ENCODE assay signal across 10 mouse cellular contexts in genomic region chr6:126551862-126552395, GRCm38 (mm10). TPM values are rescaled to one million over a fixed set of nuclear protein-coding genes. Genes with fewer than 3 reads are reported as not detected.
DNase-seq lines count a peak whose midpoint lies in the region; ATAC-seq and TF ChIP-seq lines count a peak whose summit lies in the region.
"Had no signal": no experiment of that assay in that cellular context is flagged by ENCODE, and none has a peak within 500 bp of the region (broad histone marks: within the 10 kb centered on the region; RNA-seq: fewer than 3 reads in every experiment).

No protein-coding gene starts in this region.

- TF ChIP-seq CTCF in ES-Bruce4 (IDR thresholded peaks at IDR 0.05; ENCODE audit: low read depth, low read length), result peak; percentile 92
- peak; percentile 98 for TF ChIP-seq CTCF in cerebellum, adult 2 months (IDR thresholded peaks at IDR 0.05; ENCODE audit: borderline replicate concordance, insufficient read depth, low read depth, low read length)

- no peak overlapping the region for H3K9ac ChIP-seq in ES-Bruce4 (ENCODE audit: low read depth, poor library complexity, severe bottlenecking)
- H3K9ac ChIP-seq in midbrain, embryonic 16.5 days (ENCODE audit: low read depth, low read length), result no peak overlapping the region
- H3K9ac ChIP-seq: embryonic facial prominence, embryonic 13.5 days had no signal

- peak; percentile 79 for ATAC-seq in midbrain, embryonic 16.5 days

- H3K27ac ChIP-seq in heart, embryonic 10.5 days, result no peak overlapping the region
- no peak overlapping the region for H3K27ac ChIP-seq in ES-Bruce4 (ENCODE audit: insufficient read depth, low read length)
- H3K27ac ChIP-seq in cerebellum, adult 2 months (ENCODE audit: insufficient read depth, low read length), result no peak overlapping the region
- H3K27ac ChIP-seq in limb, embryonic 10.5 days, result no peak overlapping the region
- H3K27ac ChIP-seq in midbrain, embryonic 16.5 days (ENCODE audit: low read length), result no peak overlapping the region
- H3K27ac ChIP-seq: embryonic facial prominence, embryonic 13.5 days; macrophage had no signal

- no peak overlapping the region for H3K4me3 ChIP-seq in heart, embryonic 10.5 days
- H3K4me3 ChIP-seq in ES-Bruce4 (ENCODE audit: low read depth, low read length), result no peak overlapping the region
- no peak overlapping the region for H3K4me3 ChIP-seq in cerebellum, adult 2 months (replicated peaks; ENCODE audit: insufficient read depth, low read depth, low read length)
- no peak overlapping the region for H3K4me3 ChIP-seq in limb, embryonic 10.5 days
- no peak overlapping the region for H3K4me3 ChIP-seq in midbrain, embryonic 16.5 days (ENCODE audit: low read depth, low read length)
- H3K4me3 ChIP-seq: embryonic facial prominence, embryonic 13.5 days had no signal

- intact Hi-C loops in heart, postnatal 36 days (cut with DNase I), result loop anchor here (2.0 to 10.0 kb wide), 3 partner anchors 17 to 927 kb away; partner anchors contain the start of gene Kcna5

- H3K4me1 ChIP-seq in heart, embryonic 10.5 days, result peaks cover 8% of the 10 kb centered on the region; the same call in 1 of the 2 replicates
- no peaks in the 10 kb centered on the region for H3K4me1 ChIP-seq in ES-Bruce4 (ENCODE audit: control insufficient read depth, insufficient read depth, low read length)
- H3K4me1 ChIP-seq in cerebellum, adult 2 months (ENCODE audit: control insufficient read depth, insufficient read depth, low read length), result peaks cover 24% of the 10 kb centered on the region
- peaks cover 3% of the 10 kb centered on the region; the same call in 1 of the 2 replicates for H3K4me1 ChIP-seq in limb, embryonic 10.5 days
- H3K4me1 ChIP-seq in midbrain, embryonic 16.5 days (ENCODE audit: control insufficient read depth, insufficient read depth, low read length), result no peaks in the 10 kb centered on the region

- no peak overlapping the region for H3K4me2 ChIP-seq in midbrain, embryonic 16.5 days (ENCODE audit: low read length)
- H3K4me2 ChIP-seq: embryonic facial prominence, embryonic 13.5 days had no signal

- no peak for TF ChIP-seq POLR2A in ES-Bruce4 (IDR thresholded peaks at IDR 0.05; ENCODE audit: insufficient read depth, low read length)
- no peak for TF ChIP-seq POLR2A in cerebellum, adult 2 months (IDR thresholded peaks at IDR 0.05; ENCODE audit: borderline replicate concordance, insufficient read depth, low read length)

- H3K27me3 ChIP-seq in heart, embryonic 10.5 days (ENCODE audit: insufficient read depth, poor library complexity, severe bottlenecking), result peaks cover 27% of the 10 kb centered on the region
- peaks cover 1% of the 10 kb centered on the region; the same call in 1 of the 2 replicates for H3K27me3 ChIP-seq in ES-Bruce4 (ENCODE audit: control insufficient read depth, insufficient read depth, low read length, poor library complexity, severe bottlenecking)
- H3K27me3 ChIP-seq in cerebellum, adult 2 months (ENCODE audit: control insufficient read depth, insufficient read depth, low read length), result no peaks in the 10 kb centered on the region
- peaks cover 38% of the 10 kb centered on the region for H3K27me3 ChIP-seq in limb, embryonic 10.5 days (ENCODE audit: low read depth, poor library complexity, severe bottlenecking)
- 0 out of 2 replicates have a peak, but pooled peaks cover 7% of the 10 kb centered on the region for H3K27me3 ChIP-seq in midbrain, embryonic 16.5 days (ENCODE audit: control insufficient read depth, insufficient read depth, low read depth, low read length)

- peak; percentile 41 to 47 for DNase-seq in heart, postnatal 36 days
- DNase-seq in heart, embryonic 10.5 days (ENCODE audit: low spot score), result no peak
- DNase-seq in cerebellum, adult 2 months, result peak; percentile 49 to 54
- peak; percentile 72 for DNase-seq in forelimb bud, embryonic 11.5 days (ENCODE audit: low read depth, low spot score)
- DNase-seq in limb, embryonic 10.5 days (ENCODE audit: low spot score), result peak; percentile 65
- DNase-seq in frontal cortex, postnatal 36 days (ENCODE audit: low spot score in 2 of 2), result no peak

- H3K36me3 ChIP-seq in heart, embryonic 10.5 days, result no peaks in the 10 kb centered on the region
- H3K36me3 ChIP-seq in ES-Bruce4 (ENCODE audit: control insufficient read depth, insufficient read depth, low read length, poor library complexity, severe bottlenecking), result no peaks in the 10 kb centered on the region
- no peaks in the 10 kb centered on the region for H3K36me3 ChIP-seq in limb, embryonic 10.5 days
- no peaks in the 10 kb centered on the region for H3K36me3 ChIP-seq in midbrain, embryonic 16.5 days (ENCODE audit: control insufficient read depth, insufficient read depth, low read length)
- H3K36me3 ChIP-seq: embryonic facial prominence, embryonic 13.5 days had no signal

- H3K9me3 ChIP-seq in heart, embryonic 10.5 days, result no peaks in the 10 kb centered on the region
- H3K9me3 ChIP-seq in ES-Bruce4 (replicated peaks; ENCODE audit: control insufficient read depth, insufficient read depth, low read length, poor library complexity, severe bottlenecking), result no peaks in the 10 kb centered on the region
- H3K9me3 ChIP-seq in limb, embryonic 10.5 days (replicated peaks), result no peaks in the 10 kb centered on the region
- no peaks in the 10 kb centered on the region for H3K9me3 ChIP-seq in midbrain, embryonic 16.5 days (replicated peaks; ENCODE audit: control insufficient read depth, low read length, poor library complexity, severe bottlenecking)
- H3K9me3 ChIP-seq: embryonic facial prominence, embryonic 13.5 days had no signal

- TF ChIP-seq EP300 in ES-Bruce4 (IDR thresholded peaks at IDR 0.05; ENCODE audit: insufficient read depth, low read depth, low read length), result no peak

- 20% methylated on average over 9 of the region's 9 CpGs for WGBS in heart, embryonic 10.5 days
- 38% methylated on average over 9 of the region's 9 CpGs for WGBS in cerebellum, adult 2 months
- WGBS in limb, embryonic 10.5 days, result 21% methylated on average over 9 of the region's 9 CpGs
- WGBS in midbrain, embryonic 16.5 days, result 22% methylated on average over 9 of the region's 9 CpGs

RNA-seq across cellular contexts. Expression of gene Kcna5, which starts 16.7 kb away (rescaled TPM):
- total RNA-seq in heart, postnatal 36 days (2021), result 10 to 100 TPM; 13.9 to 14.3 TPM
- 9.3 and 12.8 TPM in 2 replicates for polyA plus RNA-seq in heart, embryonic 10.5 days (2016; fragmentation: Nextera tagmentation; extraction: Ambion mirVana)
- polyA plus RNA-seq in ES-Bruce4 (2011; ENCODE audit: insufficient read depth, insufficient read length, low read depth, missing spikeins), result not detected in 2 replicates
- polyA plus RNA-seq in cerebellum, adult 2 months (2012; rRNA removed), result 0.80 and 1.0 TPM in 2 replicates
- 1.3 TPM in 2 replicates for polyA plus RNA-seq in limb, embryonic 10.5 days (2016; fragmentation: Nextera tagmentation; extraction: Ambion mirVana)
- 4.1 and 4.3 TPM in 2 replicates for polyA plus RNA-seq in midbrain, embryonic 16.5 days (2015; fragmentation: Nextera tagmentation; extraction: Ambion mirVana)
- polyA plus RNA-seq: macrophage had no signal

Comparison
In these comparisons a context has a peak if more than half of its experiments do, and no peak if none do; other contexts are left out.
1. DNase-seq: peak in heart, postnatal 36 days (2 of 2), cerebellum, adult 2 months (2 of 2), forelimb bud, embryonic 11.5 days (single experiment) and limb, embryonic 10.5 days (single experiment); none in heart, embryonic 10.5 days (single experiment) and frontal cortex, postnatal 36 days (0 of 2).